Mouse (Mus musculus): Measurements from ENCODE around the gene Il33. TPM values are rescaled to one million over a fixed set of nuclear protein-coding genes. Genes with fewer than 3 reads are reported as not detected.

Gene Il33
- not detected for total RNA-seq (2023)

GRCm38 (mm10) chr19:29924638-29925258 lies at the start of gene Il33:
Il33 (plus strand) TSS chr19:29925114.

GRCm38 (mm10) chr19:30003621-30004020 lies 78.7 kb downstream of the Il33 start, which contains the start of gene Trpd52l3:
Trpd52l3 (plus strand) TSS chr19:30003790.

Other genes with a start within 250 kb of the Il33 start
- not detected for gene Mlana, start 227.3 kb upstream of the Il33 start, total RNA-seq (2023)
- 10 to 100 TPM; 32.7 to 34.4 TPM for gene 9930021J03Rik, start 119.1 kb upstream of the Il33 start, total RNA-seq (2023)
- gene Ranbp6, start 112.1 kb upstream of the Il33 start, total RNA-seq (2023), result 10 to 100 TPM; 26.7 to 32.0 TPM
- gene Trpd52l3, start 78.7 kb downstream of the Il33 start, total RNA-seq (2023), result not detected
- gene Uhrf2, start 105.4 kb downstream of the Il33 start, total RNA-seq (2023), result 10 to 100 TPM; 77.9 to 80.3 TPM

Data from B cell, adult 67 days (primary cell).